Mouse (Mus musculus): ENCODE data around the gene Sbds. TPM values are rescaled to one million over a fixed set of nuclear protein-coding genes. Genes with fewer than 3 reads are reported as not detected.

The Sbds gene
- polyA plus RNA-seq, 1 experiment from 2014 or later = 105 TPM

DNA sequence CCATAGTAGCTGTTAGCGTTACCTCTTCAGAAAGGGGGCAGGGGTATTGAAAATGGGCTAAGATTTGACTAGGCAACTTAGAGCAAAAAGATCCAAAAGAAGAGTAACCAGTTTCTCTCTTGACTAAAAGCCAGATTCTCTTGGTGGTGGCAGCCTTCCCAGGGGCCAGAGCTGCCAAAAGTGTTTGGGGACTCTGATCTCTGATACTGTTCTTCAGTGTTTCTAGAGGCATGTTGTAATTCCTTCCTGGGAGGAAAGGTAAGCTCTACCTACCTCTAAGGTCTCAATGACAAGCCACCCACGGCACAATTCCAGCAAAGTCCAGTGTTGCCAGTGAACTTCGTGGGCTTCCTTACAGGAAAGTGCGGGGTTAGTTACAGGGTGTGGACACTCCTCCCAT lies 37.9 kb downstream of the Sbds start:
- 89% methylated on average over 4 of the region's 4 CpGs for WGBS

DNA sequence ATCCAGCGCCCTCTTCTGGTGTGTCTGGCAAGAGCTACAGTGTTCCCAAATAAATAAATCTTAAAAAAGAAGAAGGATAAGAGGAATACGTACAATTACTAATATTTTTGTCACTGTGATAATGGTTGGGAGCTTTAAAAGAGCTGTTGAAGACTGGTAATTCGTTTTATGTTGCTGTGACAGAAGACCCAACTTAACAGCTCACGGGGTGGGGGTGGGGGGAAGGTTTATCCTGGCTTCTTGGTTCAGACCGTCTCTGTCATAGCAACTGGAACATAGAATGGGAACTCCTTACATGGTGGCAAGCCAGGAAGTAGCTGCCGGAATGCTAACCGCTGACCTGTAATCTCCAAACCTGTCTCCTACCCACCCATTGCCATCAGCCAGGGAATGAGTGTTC lies 38.5 kb downstream of the Sbds start, which contains the start of gene Tmem248:
Tmem248 (plus strand) TSS at position 301 of the 400 bp plus-strand sequence.
- no peak for TF ChIP-seq CTCF (IDR thresholded peaks at IDR 0.05; ENCODE audit: low read depth)
- ATAC-seq = no peak
- WGBS = 83% methylated on average over 7 of the region's 7 CpGs

More for the DNA sequence above, 37.9 kb downstream of the Sbds start:
- ATAC-seq = no peak
- Histone ChIP-seq H3K9me3 (ENCODE audit: control insufficient read depth) (no peaks in the 10 kb centered on the region), H3K9ac (ENCODE audit: low read depth, low read length) (no peak overlapping the region), H3K27me3 (replicated peaks; ENCODE audit: control insufficient read depth, insufficient read depth, low read length) (no peaks in the 10 kb centered on the region), H3K4me3 (ENCODE audit: low read depth, low read length) (no peak overlapping the region), H3K27ac (ENCODE audit: low read depth, low read length) (no peak overlapping the region), H3K4me1 (replicated peaks; ENCODE audit: control insufficient read depth, insufficient read depth, low read length) (no peaks in the 10 kb centered on the region), H3K4me2 (replicated peaks; ENCODE audit: low read depth) (no peak overlapping the region), H3K36me3 (ENCODE audit: control insufficient read depth, insufficient read depth) (peaks cover 24% of the 10 kb centered on the region)
- no peak for TF ChIP-seq CTCF (IDR thresholded peaks at IDR 0.05; ENCODE audit: low read depth)

DNA sequence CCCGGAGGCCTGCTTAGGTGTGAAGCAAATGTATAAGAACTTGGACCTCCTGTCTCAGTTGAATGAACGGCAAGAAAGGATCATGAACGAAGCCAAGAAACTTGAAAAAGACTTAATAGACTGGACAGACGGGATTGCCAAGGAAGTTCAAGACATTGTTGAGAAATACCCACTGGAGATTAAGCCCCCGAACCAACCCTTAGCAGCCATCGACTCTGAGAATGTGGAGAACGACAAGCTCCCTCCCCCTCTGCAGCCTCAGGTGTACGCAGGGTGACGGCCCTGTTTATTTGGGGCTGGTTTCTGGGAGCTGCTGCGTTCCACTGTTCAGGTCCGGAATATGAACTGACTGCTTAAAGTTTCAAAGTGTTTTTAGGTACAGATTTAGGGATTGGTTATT lies 42.4 kb downstream of the Sbds start:
- Histone ChIP-seq H3K4me1 (replicated peaks; ENCODE audit: control insufficient read depth, insufficient read depth, low read length) (no peaks in the 10 kb centered on the region), H3K9me3 (ENCODE audit: control insufficient read depth) (no peaks in the 10 kb centered on the region), H3K4me3 (ENCODE audit: low read depth, low read length) (no peak overlapping the region), H3K36me3 (ENCODE audit: control insufficient read depth, insufficient read depth) (peaks cover 61% of the 10 kb centered on the region), H3K4me2 (replicated peaks; ENCODE audit: low read depth) (no peak overlapping the region), H3K27ac (ENCODE audit: low read depth, low read length) (no peak overlapping the region), H3K27me3 (replicated peaks; ENCODE audit: control insufficient read depth, insufficient read depth, low read length) (no peaks in the 10 kb centered on the region), H3K9ac (ENCODE audit: low read depth, low read length) (no peak overlapping the region)
- 87% methylated on average over 11 of the region's 11 CpGs for WGBS
- no peak for TF ChIP-seq CTCF (IDR thresholded peaks at IDR 0.05; ENCODE audit: low read depth)
- ATAC-seq = no peak

More for the DNA sequence above, 38.5 kb downstream of the Sbds start, which contains the start of gene Tmem248:
- Histone ChIP-seq H3K4me2 (replicated peaks; ENCODE audit: low read depth) (no peak within 1 kb of the TSS), H3K9me3 (ENCODE audit: control insufficient read depth) (no peaks in the 10 kb centered on the region), H3K4me3 (ENCODE audit: low read depth, low read length) (no peak within 1 kb of the TSS), H3K27me3 (replicated peaks; ENCODE audit: control insufficient read depth, insufficient read depth, low read length) (no peaks in the 10 kb centered on the region), H3K27ac (ENCODE audit: low read depth, low read length) (no peak within 1 kb of the TSS), H3K4me1 (replicated peaks; ENCODE audit: control insufficient read depth, insufficient read depth, low read length) (no peaks in the 10 kb centered on the region), H3K36me3 (ENCODE audit: control insufficient read depth, insufficient read depth) (peaks cover 29% of the 10 kb centered on the region), H3K9ac (ENCODE audit: low read depth, low read length) (no peak within 1 kb of the TSS)

DNA sequence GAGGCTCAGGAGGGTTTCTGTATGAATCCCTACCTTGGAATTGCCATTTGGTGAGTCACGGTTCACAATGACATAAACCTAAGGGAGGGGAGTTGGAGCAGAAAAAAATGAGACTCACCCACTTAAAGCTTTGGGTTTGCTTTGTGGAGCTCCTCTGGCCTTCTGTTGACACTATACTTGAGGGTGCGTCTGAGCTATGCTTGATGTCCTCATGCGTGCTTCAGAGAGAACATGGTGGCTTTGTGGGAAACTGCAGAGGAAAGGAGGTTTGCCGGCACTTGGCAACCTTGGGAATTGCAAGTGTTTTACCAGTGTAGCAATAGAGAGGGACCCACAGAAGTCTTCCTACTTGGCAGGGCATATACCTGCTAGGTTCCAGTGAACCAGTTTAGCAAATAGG lies 48.0 kb downstream of the Sbds start:
- Histone ChIP-seq H3K4me2 (replicated peaks; ENCODE audit: low read depth) (no peak overlapping the region), H3K9ac (ENCODE audit: low read depth, low read length) (no peak overlapping the region), H3K27me3 (replicated peaks; ENCODE audit: control insufficient read depth, insufficient read depth, low read length) (no peaks in the 10 kb centered on the region), H3K4me1 (replicated peaks; ENCODE audit: control insufficient read depth, insufficient read depth, low read length) (no peaks in the 10 kb centered on the region), H3K36me3 (ENCODE audit: control insufficient read depth, insufficient read depth) (peaks cover 54% of the 10 kb centered on the region), H3K27ac (ENCODE audit: low read depth, low read length) (no peak overlapping the region), H3K9me3 (ENCODE audit: control insufficient read depth) (no peaks in the 10 kb centered on the region), H3K4me3 (ENCODE audit: low read depth, low read length) (no peak overlapping the region)
- ATAC-seq = no peak
- TF ChIP-seq CTCF (IDR thresholded peaks at IDR 0.05; ENCODE audit: low read depth) = no peak
- 90% methylated on average over 4 of the region's 4 CpGs for WGBS

DNA sequence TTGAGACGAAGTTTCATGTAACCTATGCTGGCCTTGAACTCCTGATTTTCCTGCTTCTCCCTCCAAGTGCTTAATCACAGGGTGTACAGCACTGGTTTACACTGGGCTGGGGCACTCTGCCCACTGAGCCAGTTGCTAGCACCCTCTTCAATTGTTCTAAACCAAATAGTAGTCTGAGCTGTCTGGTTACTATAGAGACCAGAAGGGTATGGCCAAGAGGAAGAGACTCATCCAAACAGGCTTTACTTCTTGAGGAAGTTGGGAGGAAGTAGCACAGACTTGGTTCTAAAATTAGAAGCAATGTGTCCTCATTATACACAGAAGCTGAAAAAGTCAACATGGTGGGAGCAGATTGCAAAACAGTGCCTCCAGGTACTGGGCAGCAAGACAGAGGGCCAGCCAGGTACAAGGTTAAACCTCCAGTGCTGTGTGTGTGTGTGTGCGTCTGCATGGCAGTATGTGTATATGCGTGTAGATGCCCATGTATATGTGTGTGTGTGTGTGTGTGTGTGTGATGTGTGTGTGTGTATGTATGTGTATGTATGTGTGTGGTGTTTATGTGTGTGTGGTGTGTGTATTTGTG lies 49.8 kb downstream of the Sbds start:
- no peak for TF ChIP-seq CTCF (IDR thresholded peaks at IDR 0.05; ENCODE audit: low read depth)
- peaks cover 43% of the 10 kb centered on the region for H3K36me3 ChIP-seq (ENCODE audit: control insufficient read depth, insufficient read depth)

DNA sequence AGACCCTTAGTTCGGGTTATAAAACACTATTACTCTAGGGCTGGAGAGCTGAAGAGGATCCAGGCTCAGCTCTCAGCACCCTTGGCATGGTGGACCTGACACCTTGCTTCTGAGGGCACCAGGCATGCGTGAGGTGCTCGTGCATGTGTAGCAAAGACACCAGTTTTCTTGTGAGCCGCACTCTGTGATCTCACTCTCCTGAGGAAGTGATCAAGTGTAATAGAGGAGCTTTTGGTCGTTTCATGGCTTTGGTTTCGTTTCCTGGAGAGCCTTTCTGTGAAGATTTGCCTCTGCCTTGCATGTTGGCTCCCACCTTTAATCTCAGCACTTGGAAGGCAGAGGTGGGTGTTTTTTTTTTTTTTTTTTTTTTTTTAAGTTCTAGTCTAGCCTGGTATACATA lies 50.8 kb downstream of the Sbds start:
- no peaks in the 10 kb centered on the region for H3K4me1 ChIP-seq (replicated peaks; ENCODE audit: control insufficient read depth, insufficient read depth, low read length)
- no peak overlapping the region for H3K4me2 ChIP-seq (replicated peaks; ENCODE audit: low read depth)
- WGBS = 90% methylated on average over 6 of the region's 6 CpGs
- no peak overlapping the region for H3K4me3 ChIP-seq (ENCODE audit: low read depth, low read length)
- no peaks in the 10 kb centered on the region for H3K9me3 ChIP-seq (ENCODE audit: control insufficient read depth)
- peaks cover 34% of the 10 kb centered on the region for H3K36me3 ChIP-seq (ENCODE audit: control insufficient read depth, insufficient read depth)
- ATAC-seq = no peak
- H3K27ac ChIP-seq (ENCODE audit: low read depth, low read length) = peak overlapping the region; percentile 54; the same call in 1 of the 2 replicates
- H3K27me3 ChIP-seq (replicated peaks; ENCODE audit: control insufficient read depth, insufficient read depth, low read length) = no peaks in the 10 kb centered on the region
- no peak for TF ChIP-seq CTCF (IDR thresholded peaks at IDR 0.05; ENCODE audit: low read depth)
- no peak overlapping the region for H3K9ac ChIP-seq (ENCODE audit: low read depth, low read length)

More for the DNA sequence above, 49.8 kb downstream of the Sbds start:
- no peaks in the 10 kb centered on the region for H3K9me3 ChIP-seq (ENCODE audit: control insufficient read depth)
- ATAC-seq = no peak
- no peak overlapping the region for H3K4me3 ChIP-seq (ENCODE audit: low read depth, low read length)
- no peaks in the 10 kb centered on the region for H3K4me1 ChIP-seq (replicated peaks; ENCODE audit: control insufficient read depth, insufficient read depth, low read length)
- no peak overlapping the region for H3K9ac ChIP-seq (ENCODE audit: low read depth, low read length)
- no peaks in the 10 kb centered on the region for H3K27me3 ChIP-seq (replicated peaks; ENCODE audit: control insufficient read depth, insufficient read depth, low read length)
- H3K27ac ChIP-seq (ENCODE audit: low read depth, low read length) = no peak overlapping the region; the same call in 1 of the 2 replicates
- H3K4me2 ChIP-seq (replicated peaks; ENCODE audit: low read depth) = no peak overlapping the region
- 87% methylated on average over 3 of the region's 3 CpGs for WGBS
